Mouse (Mus musculus) hindbrain, embryonic 10.5 days (tissue): Measurements from ENCODE around the gene Olfr902. TPM values are rescaled to one million over a fixed set of nuclear protein-coding genes. Genes with fewer than 3 reads are reported as not detected.
A peak's percentile ranks its signal among the peaks of the same experiment; 100 is the strongest.
"Not testable (repeated sequence)": the region's sequence is repeated elsewhere in the genome, so short reads cannot be mapped to it uniquely, and the experiment has no call there.

Source experiments
- DNase-seq: peaks from one replicate; pipeline ENCODE4 v3.0.0-alpha.2; 2017; ENCODE audit warnings: low spot score
- H3K27ac ChIP-seq: fragments of 300-500 bp; sonication (generic); 2 replicates; pipeline ENCODE4 v1.5.1; 2016; ENCODE audit warnings: mild to moderate bottlenecking, moderate library complexity
- H3K27me3 ChIP-seq: fragments of 300-500 bp; sonication (generic); 2 replicates; pipeline ENCODE4 v1.6.1; 2016; ENCODE audit warnings: mild to moderate bottlenecking; ENCODE audit not compliant: poor library complexity, insufficient read depth, severe bottlenecking
- H3K36me3 ChIP-seq: fragments of 300-500 bp; sonication (generic); 2 replicates; pipeline ENCODE4 v1.6.1; 2016; ENCODE audit warnings: mild to moderate bottlenecking, moderate library complexity
- H3K4me1 ChIP-seq: fragments of 300-500 bp; sonication (generic); replicated peaks from 2 replicates; pipeline ENCODE4 v1.6.1; 2016; ENCODE audit warnings: mild to moderate bottlenecking
- H3K4me3 ChIP-seq: fragments of 300-500 bp; sonication (generic); 2 replicates; pipeline ENCODE4 v1.5.1; 2016; ENCODE audit warnings: mild to moderate bottlenecking, moderate library complexity
- H3K9me3 ChIP-seq: fragments of 300-500 bp; sonication (generic); 2 replicates; pipeline ENCODE4 v1.6.1; 2016; ENCODE audit warnings: mild to moderate bottlenecking, moderate library complexity
- WGBS: fragments of 180-500 bp; shearing (Covaris S2); methylation state at CpG from one replicate; pipeline ENCODE4 v1.1.7; 2016; 5-methylcytosine and 5-hydroxymethylcytosine counted together
- polyA plus RNA-seq: library from polyadenylated mRNA; unstranded; fragments of >200 nt; fragmentation: Nextera tagmentation; extraction: Ambion mirVana; gene quantifications from 2 replicates; pipeline ENCODE4 v1.2.1, GENCODE M21; 2016

The Olfr902 gene
- not detected in 2 replicates for polyA plus RNA-seq

- 93% methylated on average over 5 of the region's 5 CpGs for whole genome bisulfite sequencing
- DNase-seq = no peak
Measured at GRCm38 (mm10) chr9:38447352-38447751, at the start of gene Olfr902. Olfr902 (plus strand) TSS chr9:38447652.

DNA sequence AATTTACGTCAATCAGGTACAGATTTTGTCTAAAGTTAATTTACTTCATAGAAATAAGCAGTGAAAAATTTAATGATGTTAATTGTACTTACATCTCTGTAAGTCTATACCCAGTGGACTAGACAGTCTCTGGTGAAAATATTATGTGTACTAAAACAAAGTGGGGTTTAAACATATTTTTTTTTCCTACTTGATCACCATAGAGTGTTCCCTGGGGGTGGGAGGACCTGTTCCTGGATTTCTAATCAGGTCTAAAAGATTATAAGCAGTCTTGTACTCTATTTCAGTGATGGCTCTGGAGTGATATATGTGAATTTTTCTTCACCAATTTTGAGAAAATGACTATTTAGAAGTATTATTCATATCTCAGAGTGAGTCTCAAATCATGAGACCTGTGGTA is 46.1 kb upstream of the Olfr902 start, which contains the start of gene Olfr147:
Gene Olfr147 (plus strand): TSS at position 301 of the 400 bp plus-strand sequence.
- Histone ChIP-seq H3K36me3 (no peaks in the 10 kb centered on the region), H3K9me3 (no peaks in the 10 kb centered on the region)
- 87% methylated on average over 1 of the region's 1 CpGs for WGBS

More at GRCm38 (mm10) chr9:38447352-38447751, at the start of gene Olfr902:
- Histone ChIP-seq H3K36me3 (no peaks in the 10 kb centered on the region), H3K4me1 (no peaks in the 10 kb centered on the region), H3K9me3 (no peaks in the 10 kb centered on the region), H3K27ac (no peak within 1 kb of the TSS), H3K4me3 (no peak within 1 kb of the TSS), H3K27me3 (no peaks in the 10 kb centered on the region)

DNA sequence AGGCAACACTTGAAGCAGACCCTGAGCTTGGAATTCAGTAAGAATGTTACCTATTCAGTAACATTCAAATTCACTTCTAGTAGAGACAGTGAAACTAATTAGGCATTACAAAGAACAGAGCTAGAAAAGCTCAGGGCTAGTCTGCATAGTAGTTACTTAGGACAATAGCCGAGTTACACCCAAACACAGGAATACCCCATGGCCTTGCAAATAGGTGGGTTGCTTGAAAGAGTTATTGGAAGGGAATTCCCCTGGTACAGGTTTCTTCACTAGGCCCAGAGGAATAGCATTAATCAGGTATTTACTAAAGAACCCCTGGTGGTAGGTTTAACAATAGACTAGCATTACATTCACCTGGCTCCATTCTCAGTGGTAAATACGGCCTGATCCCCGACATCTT is 40.0 kb upstream of the Olfr902 start:
- DNase-seq, H3K9me3 ChIP-seq, H3K27ac ChIP-seq, H3K4me3 ChIP-seq, H3K27me3 ChIP-seq, H3K4me1 ChIP-seq, H3K36me3 ChIP-seq: not testable (repeated sequence)
- WGBS = 87% methylated on average over 3 of the region's 3 CpGs

More for the DNA sequence above, 46.1 kb upstream of the Olfr902 start, which contains the start of gene Olfr147:
- Histone ChIP-seq H3K27me3 (no peaks in the 10 kb centered on the region), H3K27ac (no peak within 1 kb of the TSS), H3K4me1 (no peaks in the 10 kb centered on the region), H3K4me3 (no peak within 1 kb of the TSS)
- DNase-seq = no peak

DNA sequence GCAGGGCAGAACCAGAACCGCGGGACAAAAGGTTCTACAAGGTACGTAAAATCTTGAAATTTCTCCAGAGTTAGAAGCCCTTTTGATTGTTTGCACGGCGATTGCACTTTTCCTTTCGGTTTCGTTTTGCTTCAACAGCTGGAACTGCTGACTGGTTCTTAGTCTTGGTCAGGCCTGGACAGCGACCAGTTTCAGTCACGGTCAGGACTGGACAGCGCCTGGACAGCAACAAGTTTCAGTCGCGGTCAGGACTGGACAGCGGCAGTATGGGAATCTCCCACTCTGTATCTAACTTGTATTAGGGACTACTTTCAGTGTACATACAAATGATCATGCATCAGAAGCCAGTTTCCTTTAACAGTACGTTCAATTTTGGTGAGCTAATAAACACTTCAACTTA is 34.0 kb upstream of the Olfr902 start:
- 94% methylated on average over 14 of the region's 14 CpGs for WGBS
- DNase-seq = peak; percentile 12
- H3K4me1 ChIP-seq, H3K27me3 ChIP-seq, H3K4me3 ChIP-seq, H3K36me3 ChIP-seq, H3K27ac ChIP-seq: not testable (repeated sequence)
- 0 out of 2 replicates have a peak, but pooled peaks cover 10% of the 10 kb centered on the region for H3K9me3 ChIP-seq

- DNase-seq = no peak
- H3K27ac ChIP-seq = no peak overlapping the region
- H3K27me3 ChIP-seq = no peaks in the 10 kb centered on the region
- H3K4me1 ChIP-seq = no peaks in the 10 kb centered on the region
- H3K36me3 ChIP-seq = no peaks in the 10 kb centered on the region
- no peak overlapping the region for H3K4me3 ChIP-seq
- no peaks in the 10 kb centered on the region for H3K9me3 ChIP-seq
Measured at GRCm38 (mm10) chr9:38423801-38424200, 23.7 kb upstream of the Olfr902 start.

DNA sequence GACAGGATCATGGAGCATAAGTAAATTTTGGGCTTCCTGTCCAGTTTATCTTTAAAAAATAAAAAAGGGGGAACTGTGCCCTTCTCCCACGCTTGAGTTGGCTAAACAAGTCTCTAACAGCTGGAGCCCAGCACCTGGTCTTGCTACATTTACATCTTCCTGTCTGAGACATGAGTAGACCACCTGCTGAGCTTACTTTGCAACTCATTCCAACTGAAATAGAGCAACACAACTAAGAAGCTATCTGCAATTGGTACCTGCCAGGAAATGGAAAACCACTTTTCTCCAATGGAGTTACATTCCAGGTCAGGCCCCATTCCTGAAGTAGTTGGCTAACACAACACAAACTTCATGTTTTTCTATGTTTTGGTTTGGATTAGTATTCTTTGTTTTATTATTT is 20.4 kb upstream of the Olfr902 start:
- DNase-seq = no peak
- H3K4me3 ChIP-seq = no peak overlapping the region
- H3K36me3 ChIP-seq = no peaks in the 10 kb centered on the region
- H3K9me3 ChIP-seq = no peaks in the 10 kb centered on the region
- 55% methylated on average over 1 of the region's 1 CpGs for WGBS
- H3K27ac ChIP-seq = no peak overlapping the region
- no peaks in the 10 kb centered on the region for H3K27me3 ChIP-seq
- no peaks in the 10 kb centered on the region for H3K4me1 ChIP-seq

GRCm38 (mm10) chr9:38429155-38429554 is 18.3 kb upstream of the Olfr902 start, which contains the start of gene Olfr901:
Olfr901 (plus strand) TSS chr9:38429455.
- Histone ChIP-seq H3K4me1 (no peaks in the 10 kb centered on the region), H3K9me3 (no peaks in the 10 kb centered on the region), H3K27ac (no peak within 1 kb of the TSS), H3K4me3 (no peak within 1 kb of the TSS), H3K36me3 (no peaks in the 10 kb centered on the region), H3K27me3 (no peaks in the 10 kb centered on the region)
- 92% methylated on average over 1 of the region's 1 CpGs for WGBS
- no peak for DNase-seq

GRCm38 (mm10) chr9:38462844-38463243 is 15.4 kb downstream of the Olfr902 start, which contains the start of gene Olfr904:
Olfr904 (plus strand) TSS chr9:38463144.
- Histone ChIP-seq H3K4me3 (no peak within 1 kb of the TSS), H3K27me3 (no peaks in the 10 kb centered on the region), H3K36me3 (no peaks in the 10 kb centered on the region), H3K4me1 (no peaks in the 10 kb centered on the region), H3K27ac (no peak within 1 kb of the TSS), H3K9me3 (no peaks in the 10 kb centered on the region)
- DNase-seq = no peak

DNA sequence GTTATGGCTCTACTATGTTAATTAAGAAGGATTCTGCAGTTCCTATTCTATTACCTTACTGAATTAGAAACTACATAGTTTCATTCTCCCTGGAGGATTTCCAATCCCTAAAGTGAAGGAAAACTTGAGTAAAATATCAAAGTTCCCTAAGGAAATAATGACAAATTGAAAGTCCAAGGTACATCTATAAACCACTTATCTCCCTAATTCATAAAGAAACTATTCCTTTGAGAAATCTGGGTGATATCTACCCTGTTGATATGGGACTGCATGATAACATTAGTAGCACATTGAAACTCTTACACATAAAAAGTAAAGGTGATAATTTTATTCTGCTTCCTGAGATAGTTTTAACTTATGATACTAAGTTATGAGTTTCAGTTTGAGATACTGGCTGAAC is 23.4 kb downstream of the Olfr902 start, which contains the start of gene Olfr905:
Gene Olfr905 (plus strand): TSS at position 301 of the 400 bp plus-strand sequence.
- no peak within 1 kb of the TSS for H3K27ac ChIP-seq
- no peak for DNase-seq
- no peaks in the 10 kb centered on the region for H3K4me1 ChIP-seq
- H3K36me3 ChIP-seq = no peaks in the 10 kb centered on the region
- no peak within 1 kb of the TSS for H3K4me3 ChIP-seq
- H3K9me3 ChIP-seq = no peaks in the 10 kb centered on the region
- H3K27me3 ChIP-seq = no peaks in the 10 kb centered on the region

GRCm38 (mm10) chr9:38486785-38487184 is 39.3 kb downstream of the Olfr902 start, which contains the start of gene Olfr906:
Olfr906 (plus strand) TSS chr9:38487085.
- Histone ChIP-seq H3K36me3 (no peaks in the 10 kb centered on the region), H3K4me3 (no peak within 1 kb of the TSS), H3K4me1 (no peaks in the 10 kb centered on the region), H3K27me3 (no peaks in the 10 kb centered on the region), H3K27ac (no peak within 1 kb of the TSS), H3K9me3 (no peaks in the 10 kb centered on the region)
- 88% methylated on average over 3 of the region's 3 CpGs for WGBS
- no peak for DNase-seq

GRCm38 (mm10) chr9:38495501-38495900 is 48.0 kb downstream of the Olfr902 start, which contains the start of gene Olfr907:
Olfr907 (plus strand) TSS chr9:38495801.
- Histone ChIP-seq H3K36me3 (no peaks in the 10 kb centered on the region), H3K9me3 (no peaks in the 10 kb centered on the region), H3K27ac (no peak within 1 kb of the TSS), H3K4me3 (no peak within 1 kb of the TSS), H3K27me3 (no peaks in the 10 kb centered on the region), H3K4me1 (no peaks in the 10 kb centered on the region)
- 80% methylated on average over 2 of the region's 2 CpGs for WGBS
- DNase-seq = no peak
